Mouse (Mus musculus): Measurements from ENCODE around the gene Tlnrd1.

Tlnrd1 gene

DNA sequence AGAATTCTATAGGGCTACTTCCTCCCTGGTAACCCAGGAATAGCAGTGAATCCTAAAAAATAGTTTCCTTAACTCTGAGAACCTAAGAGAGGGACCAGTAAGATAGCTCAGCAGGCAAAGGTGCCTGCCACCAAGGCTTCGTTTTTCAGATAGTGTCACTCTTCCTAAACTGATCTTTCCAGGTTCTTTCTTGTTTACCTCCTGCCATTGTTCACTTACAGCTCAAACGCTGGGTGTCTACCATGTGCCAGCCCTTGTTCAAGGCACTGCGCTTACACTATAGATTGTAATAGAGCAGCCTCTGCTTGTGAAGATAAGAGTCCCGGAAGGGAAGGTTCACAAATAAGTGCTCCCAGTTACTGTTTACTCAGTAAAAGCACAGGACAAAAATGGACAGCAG is 1.7 kb upstream of the Tlnrd1 start:
- intact Hi-C loops (cut with DNase I), result loop anchor here (10.0 kb wide), 1 partner anchor 211 kb away; no protein-coding TSS in a partner anchor

DNA sequence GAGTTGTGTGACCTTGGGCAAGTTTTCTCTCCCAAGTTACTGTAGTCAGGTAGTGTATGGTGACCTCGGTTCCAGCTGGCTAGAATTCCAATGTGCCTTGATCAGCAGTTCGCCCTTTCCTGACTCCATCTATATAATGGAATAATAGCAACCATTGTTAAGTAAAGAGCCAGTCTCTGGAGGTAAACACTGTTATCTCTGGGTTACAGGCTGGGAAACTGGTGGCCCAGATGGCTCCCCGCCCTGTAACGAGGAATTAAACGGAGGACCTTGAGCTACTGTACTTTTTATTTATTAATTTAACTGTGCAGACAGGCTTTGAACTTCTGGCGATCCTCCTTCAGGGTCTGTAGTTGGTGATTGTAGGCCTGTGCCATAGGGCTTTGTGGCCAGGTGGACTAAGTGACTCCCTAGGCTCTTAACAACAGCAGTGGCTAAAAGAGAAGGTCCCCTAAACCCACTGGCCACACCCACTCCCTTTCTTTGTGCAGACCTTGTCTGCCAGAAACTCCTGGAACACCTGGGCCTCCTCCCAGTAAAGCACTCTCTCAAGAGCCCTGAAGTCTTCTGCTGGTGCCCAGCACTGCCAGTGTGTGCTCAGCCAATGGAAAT is 922 bp upstream of the Tlnrd1 start:
- intact Hi-C loops (cut with DNase I), result loop anchor here (5.0 to 10.0 kb wide), 2 partner anchors 73 to 210 kb away; no protein-coding TSS in a partner anchor

DNA sequence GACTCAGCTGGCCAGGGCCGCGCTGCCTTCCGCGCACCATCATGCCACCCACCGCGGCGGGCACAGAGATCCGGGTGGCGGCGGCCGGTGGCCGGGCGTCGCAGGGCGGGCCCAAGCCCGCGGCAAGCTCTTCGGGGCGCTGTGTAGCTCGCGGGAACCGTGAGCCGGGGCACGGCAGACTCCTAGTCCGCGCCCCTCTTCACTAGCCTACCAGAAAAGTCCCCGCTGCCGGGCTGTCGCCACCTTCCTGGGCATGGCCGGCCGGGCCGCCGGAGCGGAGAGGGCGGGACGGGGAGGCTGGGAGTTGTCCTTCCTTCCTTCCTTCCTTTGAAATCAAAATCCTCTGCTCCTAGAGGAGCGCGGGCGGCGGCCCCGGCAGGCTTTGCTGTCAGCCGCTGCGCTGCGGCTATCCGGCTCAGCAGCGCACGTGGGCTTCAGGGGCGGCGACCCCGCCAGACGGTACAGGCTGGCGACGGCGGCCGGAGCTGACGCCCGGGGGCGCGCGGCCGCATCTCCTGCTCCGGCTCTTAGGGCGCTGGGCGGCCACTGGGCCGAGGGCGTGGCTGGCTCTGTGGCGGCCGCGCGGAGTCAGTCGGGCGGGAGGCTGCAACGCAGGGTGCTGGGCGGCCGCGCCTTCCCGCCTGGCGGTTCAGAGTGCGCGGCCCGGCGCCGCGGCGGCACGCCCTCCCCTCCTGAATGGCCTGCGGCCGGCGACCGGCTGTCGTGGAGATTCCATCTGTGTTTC is 657 bp downstream of the Tlnrd1 start:
- intact Hi-C loops (cut with DNase I), result loop anchor here (5.0 to 10.0 kb wide), 2 partner anchors 71 to 209 kb away; no protein-coding TSS in a partner anchor

DNA sequence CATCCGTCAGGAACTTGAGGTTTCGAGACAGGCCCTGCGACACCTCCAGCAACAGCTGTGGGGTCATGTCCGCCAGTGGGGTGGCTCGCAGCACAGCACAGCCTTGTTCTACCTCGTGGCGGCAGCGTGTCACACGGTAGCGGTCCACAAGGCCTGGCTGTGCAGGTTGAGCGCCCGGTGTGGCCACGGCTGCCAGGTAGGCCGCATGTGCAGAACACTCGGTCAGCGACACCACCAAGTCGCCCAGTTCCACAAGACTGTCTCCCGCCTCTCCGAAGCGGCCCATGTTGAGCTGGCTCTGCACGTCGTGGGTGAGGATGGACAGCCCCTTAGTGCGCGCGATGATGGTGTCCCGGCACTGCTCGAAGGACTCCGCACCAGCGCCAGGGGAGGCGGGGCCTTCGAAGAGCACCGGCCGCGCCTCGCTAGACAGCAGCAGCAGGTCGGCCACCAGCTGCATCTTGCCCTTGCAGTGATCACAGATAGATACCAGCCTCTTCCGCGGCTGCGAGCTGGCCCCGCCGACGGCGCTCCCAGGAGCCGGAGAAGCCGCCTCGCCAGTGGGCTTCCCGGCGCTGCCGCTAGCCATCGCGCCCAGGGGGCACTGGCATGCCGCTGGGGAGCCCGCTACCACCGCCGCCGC is 1.4 kb downstream of the Tlnrd1 start:
- intact Hi-C loops (cut with DNase I), result loop anchor here (5.0 to 10.0 kb wide), 2 partner anchors 70 to 208 kb away; no protein-coding TSS in a partner anchor

DNA sequence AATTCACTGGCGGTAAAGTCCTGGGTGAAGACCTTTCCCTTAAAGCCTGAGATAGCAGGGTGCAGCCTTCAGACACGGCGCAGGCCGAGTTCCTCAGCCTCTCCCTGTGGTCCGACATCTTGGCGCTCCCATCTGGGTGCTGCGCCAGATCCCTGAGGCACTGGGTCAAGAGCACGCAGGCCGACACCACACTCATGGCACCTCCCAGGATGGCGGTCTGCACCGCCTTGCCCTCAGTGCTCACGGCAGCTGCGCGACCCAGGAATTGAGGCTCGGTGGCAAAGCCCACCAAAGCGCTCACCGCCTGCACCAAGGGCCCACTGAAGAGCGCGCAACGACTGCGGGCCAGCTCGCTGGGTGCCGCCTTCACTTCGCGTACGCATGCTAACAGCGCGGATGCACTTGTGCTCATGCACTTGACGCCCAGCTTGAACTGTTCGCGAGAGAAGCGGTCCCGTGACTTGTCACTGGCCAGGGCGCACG is 1.9 kb downstream of the Tlnrd1 start:
- intact Hi-C loops (cut with DNase I), result loop anchor here (5.0 to 10.0 kb wide), 2 partner anchors 70 to 207 kb away; no protein-coding TSS in a partner anchor

DNA sequence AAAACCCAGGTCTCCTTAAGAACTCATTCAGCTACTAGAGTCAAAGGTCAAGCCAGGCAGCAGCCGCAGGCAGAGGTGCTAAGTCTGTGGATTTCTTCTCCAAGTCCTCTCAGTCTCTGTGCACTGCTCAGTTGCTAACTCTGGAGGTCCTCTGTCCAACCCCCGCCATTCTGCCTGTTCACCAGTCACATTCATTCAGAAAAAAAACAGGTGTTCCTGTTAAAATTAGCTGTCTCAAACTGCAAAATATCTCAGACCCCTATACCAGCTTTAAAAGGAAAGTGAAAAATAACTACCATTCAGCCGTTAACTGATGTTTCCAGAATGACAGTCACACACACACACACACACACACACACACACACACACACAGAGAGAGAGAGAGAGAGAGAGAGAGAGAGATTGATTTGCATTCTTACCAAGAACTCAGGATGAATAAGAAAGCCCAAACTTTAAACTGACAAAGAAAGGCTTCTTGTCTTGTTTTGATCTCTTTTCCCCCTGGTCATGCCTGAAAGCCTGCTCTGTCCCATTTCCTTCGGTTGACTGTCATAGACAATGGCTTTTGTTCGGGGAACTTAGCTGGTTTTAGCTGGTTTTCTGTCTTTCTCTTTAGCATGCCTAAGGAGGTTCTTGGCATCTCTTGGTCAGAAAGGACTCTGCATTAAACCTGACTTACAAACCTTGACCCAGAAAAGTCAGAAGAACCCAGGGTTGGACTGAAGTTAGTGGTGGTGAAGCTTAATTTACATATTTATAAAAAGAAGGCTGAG is 5.2 kb downstream of the Tlnrd1 start:
- intact Hi-C loops (cut with DNase I), result no loop called here

DNA sequence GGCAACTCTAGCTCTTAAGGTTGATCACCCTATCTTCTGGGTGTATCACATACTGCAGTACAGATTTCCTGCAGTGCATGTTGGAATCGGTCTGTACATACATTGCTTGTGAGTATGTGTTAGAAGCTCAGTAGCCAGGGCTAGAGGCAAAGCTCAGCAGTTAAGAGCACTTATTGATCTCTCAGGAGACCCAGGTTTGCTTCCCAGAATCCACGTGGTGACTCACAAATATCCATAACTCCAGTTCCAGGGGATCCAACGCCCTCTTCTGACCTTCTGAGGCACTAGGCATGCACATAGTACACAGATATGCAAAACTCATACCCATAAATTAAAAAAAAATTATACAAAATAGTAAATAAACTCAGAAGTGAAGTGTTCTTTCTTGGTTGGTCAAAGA is 7.0 kb downstream of the Tlnrd1 start:
- intact Hi-C loops (cut with DNase I), result no loop called here

DNA sequence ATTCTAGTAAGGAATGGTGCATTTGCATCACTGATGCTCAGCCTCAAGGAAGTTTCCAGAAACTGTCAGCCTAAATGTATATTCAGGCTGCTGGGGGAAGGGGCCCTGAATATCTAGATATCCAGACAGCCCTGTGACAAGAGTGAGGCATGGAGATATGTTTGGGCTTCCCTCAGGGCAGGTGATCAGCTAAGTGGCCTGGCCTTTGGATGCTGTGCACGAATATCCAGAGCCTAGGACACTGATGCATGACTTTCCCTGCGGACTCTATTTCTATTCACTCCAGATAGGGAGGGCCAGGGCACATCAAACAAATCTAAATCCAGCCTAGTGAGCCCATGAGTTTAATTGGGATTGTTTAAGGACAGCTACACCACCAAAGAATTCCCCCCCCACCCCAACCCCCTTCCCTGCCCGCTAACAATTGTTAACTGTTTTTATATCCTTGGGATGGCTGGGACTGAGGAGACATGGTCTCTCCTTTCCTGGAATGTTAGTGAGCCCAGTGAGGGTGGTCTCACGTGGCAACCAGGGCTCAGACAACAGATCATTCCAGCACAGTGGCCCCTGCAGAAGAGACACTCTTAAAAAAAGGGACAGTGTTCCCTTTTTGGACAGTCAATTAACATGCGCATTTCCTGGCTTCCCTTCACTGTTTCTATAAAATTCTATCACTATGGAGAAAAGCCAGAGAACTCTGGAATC is 14.1 kb downstream of the Tlnrd1 start:
- intact Hi-C loops (cut with DNase I), result no loop called here

DNA sequence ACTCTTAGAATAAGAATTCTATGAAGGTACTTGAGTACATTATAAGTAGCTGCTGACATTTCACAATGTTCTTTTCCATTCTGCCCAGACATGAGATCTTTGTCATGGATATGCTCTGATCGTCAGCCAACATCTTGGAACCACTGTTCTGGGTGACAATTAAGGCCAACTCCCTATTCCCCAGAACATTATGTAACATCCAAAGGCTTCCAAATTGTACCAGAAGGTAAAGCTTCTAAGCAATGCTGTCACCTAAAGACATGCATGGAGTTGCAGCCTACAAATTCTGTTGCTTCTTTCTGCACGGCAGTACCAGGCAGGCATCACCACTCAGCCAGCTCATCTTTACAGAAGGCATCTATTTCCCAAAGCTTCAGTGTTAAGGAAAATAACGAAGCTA is 15.9 kb downstream of the Tlnrd1 start:
- intact Hi-C loops (cut with DNase I), result no loop called here

DNA sequence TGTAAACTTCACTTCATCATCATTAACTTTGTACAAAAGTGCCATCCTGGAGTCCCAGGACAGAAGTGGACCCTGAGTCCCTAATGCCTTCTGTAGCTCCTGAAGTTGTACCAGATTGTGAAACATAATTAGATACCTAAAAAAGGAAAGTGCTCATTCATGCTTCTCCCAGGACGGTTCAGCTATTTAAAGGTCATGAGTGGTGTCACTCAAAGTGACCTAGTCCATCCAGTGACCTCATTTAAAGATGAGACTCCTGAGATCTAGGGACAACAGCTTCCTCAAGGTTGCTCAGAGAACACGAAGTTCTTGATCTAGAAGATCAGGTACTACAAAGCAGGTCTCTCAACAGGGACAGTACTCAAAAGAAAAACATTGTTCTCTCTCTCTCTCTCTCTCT is 20.6 kb downstream of the Tlnrd1 start:
- intact Hi-C loops (cut with DNase I), result no loop called here

DNA sequence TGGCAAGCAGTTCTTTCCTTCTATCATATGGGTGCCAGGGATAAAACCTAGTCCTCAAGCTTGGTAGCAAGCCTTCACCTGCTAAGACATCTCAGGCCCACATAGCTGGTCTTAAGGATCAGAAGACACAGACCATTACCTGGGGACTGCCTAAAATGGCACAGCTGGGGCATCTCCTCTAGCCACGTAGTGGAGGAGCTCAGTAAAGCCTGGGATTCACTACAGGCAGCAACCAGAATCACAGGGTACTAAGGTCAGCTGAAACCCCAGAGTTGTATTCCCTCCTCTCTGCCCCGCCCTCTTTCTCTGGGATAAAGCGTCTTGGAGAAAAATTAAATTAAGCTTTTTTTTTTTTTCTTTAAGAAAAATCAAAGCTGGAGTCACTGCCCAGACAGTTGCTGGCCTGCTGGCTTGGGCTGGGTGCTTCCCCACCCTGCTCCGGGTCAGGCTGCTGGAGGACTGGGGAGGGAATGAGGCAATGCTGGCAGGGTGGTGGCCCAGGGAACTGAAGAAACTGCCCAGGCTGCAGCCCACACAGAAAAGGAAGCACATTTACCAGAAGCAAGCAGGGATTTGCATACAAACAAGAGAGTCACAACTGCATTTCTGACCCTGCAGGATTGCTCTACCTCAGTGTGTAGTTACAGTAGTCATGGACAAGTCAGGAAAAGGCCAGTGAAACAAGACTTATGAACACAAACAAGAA is 24.6 kb downstream of the Tlnrd1 start:
- intact Hi-C loops (cut with DNase I), result no loop called here

DNA sequence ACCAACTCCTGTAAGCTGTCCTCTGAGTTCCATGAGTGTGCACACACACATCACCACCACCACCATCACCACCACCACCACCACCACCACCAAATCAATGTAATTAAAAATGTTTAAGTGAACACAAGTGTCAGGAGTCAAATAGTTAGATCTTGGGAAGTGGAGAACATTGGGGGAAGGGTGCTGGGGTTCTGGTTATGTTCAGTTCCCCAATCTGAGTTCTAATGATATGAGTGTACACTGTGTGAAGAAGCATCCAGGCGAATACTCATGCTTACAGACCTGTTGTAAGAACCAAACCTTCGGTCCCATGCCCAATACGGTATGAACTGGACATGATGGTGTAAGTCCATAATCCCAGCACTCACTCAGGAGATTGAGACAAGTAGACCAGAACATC is 26.2 kb downstream of the Tlnrd1 start:
- intact Hi-C loops (cut with DNase I), result no loop called here

DNA sequence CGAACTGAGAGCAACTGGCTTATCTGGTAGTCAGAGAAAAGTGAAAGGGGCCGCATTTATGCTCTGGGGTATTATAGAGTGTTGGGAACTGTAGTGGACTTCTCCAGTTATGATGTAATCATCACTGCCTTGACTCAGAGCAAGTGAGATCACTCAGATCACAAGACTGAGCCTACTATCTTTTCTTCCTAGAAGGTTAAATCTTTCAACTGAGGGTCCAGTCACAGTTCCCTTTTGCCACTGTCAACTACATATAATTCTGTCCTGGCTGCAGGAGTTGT is 27.0 kb downstream of the Tlnrd1 start:
- intact Hi-C loops (cut with DNase I), result no loop called here

DNA sequence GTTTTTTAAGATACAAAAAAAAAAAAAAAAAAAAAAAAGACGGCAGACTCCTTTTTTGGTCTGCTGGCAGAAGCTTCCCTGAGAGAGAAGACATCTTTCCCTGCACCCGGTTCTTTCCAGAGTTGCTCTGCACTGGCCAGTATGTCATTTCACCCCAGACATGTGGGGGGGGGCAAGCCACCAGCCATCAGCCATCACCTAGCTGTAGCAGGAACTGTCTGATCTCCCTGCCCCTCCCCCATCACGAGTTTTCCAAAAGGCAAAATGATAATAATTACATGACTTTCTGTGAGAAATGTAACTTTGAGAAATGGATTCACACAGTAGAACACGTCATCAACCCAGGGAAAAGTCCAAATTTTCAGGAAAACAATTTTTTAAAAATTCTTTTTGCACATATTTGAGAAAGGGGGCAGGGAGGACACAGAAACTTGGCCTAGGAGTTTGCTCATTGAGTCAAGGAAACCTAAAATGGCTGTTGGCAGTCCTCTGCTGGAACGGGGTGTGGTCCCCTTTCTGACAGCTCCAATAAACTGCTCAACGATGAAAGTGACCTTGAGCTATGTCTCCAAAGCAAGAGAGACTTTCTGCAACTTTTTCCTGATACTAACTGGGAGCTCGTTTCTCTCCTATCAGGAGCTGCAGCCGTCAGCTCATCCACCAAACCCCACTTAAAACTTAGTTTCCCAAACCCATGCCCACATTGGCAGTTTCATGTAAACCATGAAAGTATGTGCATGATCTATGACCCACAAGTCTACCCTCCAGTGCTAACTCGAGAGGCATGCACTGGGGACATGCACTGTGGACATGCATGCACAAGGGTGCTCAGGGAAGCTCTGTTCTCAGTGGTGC is 27.5 kb downstream of the Tlnrd1 start:
- intact Hi-C loops (cut with DNase I), result no loop called here

DNA sequence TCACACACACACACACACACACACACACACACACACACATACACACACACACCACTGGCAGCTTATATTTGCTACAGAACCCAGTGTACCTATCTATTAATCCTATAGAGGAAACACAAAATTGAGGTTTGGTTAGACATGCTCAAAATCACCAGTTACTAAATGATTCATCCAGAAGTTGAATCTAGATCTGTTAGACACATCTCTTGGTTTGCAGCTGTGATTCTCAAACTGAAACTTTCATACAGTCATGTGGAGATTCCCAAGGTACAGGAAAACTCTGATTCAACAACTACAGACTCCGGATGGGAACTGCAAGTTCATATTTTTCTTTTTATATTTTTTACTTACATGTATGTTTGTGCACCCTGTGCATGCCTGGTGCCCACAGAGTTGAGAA is 28.9 kb downstream of the Tlnrd1 start:
- intact Hi-C loops (cut with DNase I), result no loop called here

DNA sequence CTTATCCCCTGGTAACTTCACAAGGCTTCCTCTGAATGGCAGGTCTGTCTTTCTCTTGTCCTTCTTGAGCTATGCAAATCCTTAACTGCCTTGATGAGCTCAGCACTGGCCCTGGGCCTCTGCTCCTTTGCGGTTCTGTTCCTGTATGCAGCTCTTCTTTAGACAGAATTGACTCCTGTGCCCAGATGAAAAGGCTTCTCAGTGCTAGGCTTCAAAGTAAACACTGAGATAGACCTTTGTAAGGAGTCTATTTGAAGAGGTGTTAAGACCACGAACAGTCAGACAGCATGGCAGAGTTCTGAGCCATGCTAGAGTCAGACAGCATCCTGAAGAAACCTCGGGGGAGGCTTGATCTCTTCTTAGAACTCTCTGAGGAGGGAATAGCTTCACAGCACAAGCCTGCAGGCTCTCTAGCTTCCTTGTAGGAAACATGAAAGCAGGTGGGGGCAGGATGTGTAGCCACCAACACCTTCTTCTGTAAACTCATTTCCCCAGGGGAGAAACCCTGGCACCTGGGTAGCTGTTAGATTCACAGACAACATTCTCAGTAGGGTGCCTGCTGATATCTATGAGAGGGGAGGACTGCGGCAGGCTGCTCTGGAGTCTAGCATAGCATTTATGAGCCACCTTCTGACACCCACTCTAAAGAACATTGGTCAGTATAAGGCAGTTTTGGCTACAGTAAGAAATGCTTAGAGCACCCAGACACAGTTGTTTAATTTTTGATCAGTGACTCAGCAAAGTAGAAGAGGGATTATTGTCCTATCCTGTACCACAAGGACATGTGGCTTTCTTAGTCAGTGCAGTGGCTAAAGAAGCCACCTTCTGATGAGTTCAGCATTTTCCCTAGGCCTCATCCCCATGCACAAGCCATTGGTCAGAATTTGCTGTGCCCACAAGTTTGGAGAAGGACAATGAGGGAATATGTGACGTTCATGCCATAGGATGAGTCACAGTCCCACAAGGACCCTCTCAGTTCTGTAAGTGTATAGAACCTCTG is 31.4 kb downstream of the Tlnrd1 start:
- intact Hi-C loops (cut with DNase I), result no loop called here

DNA sequence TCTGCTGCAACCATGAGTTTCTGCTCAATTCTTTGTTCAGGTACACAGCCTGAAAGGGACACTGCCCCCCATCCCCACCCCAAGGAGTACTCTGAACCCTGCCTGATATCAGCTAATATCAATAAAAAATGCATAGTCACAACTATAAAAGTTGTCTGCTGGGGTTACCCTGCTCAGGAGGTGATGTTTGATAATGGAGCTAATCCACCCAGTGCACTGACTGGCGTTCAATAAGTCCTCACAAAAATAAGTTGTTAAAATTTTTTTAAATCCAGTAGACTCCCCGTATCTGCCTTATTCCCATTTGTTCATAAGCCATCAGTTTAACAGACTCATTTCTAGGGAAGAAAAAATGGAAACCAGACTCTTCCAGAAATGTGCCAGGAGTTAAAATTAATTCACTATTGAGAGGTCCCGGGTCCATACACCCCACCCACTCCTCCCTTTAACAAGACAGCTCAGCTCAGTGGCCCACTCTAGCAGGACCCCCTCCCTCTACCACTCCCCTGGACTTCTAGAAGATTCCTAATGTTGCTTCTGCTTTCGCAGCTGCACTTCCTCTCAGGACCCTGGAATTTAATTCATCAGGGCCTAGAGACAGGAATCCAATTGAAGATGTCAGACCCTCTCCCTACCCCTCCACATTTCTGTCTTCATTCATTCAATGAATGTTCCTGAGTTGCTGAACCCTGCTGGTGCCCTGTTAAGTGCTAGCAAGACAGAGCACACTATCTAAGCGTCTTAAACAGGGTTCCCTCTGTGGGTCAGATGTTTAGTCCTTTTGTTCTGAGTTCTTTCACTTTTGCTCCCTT is 32.3 kb downstream of the Tlnrd1 start:
- intact Hi-C loops (cut with DNase I), result no loop called here

All from adrenal gland (tissue).